Mouse (Mus musculus): Measurements from ENCODE around the gene Utp15.

Gene Utp15

GRCm38 (mm10) chr13:98262636-98263457 is at the start of gene Utp15, which contains the start of gene Ankra2:
Utp15 (minus strand) TSS chr13:98263041.
Ankra2 (plus strand) TSS chr13:98263074.
- DNase-seq (ENCODE audit: low read depth, low spot score) = peak; percentile 97

DNA sequence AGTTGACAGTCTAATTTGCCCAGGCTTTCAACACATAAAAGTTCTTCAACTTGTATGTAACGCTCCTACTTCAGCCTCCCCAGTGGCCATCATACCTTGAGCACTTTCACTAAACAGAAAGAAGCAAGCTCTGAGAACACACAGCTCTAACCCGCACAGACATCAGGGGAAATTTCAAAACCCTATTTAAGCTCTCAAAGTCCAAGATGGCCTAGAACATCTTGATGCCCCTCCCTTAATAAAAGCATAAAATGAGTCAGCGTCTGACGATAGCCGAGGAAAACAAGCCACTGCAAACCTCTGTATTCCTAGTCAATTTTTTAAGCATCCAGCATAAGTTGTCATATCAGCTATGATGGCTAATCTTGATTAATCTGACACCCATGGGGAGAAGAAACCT is 48.8 kb upstream of the Utp15 start:
- no peak for DNase-seq (ENCODE audit: low read depth, low spot score)

- DNase-seq (ENCODE audit: low read depth, low spot score) = no peak
These were observed 45.9 kb upstream of the Utp15 start for GRCm38 (mm10) chr13:98308724-98309123.

- DNase-seq (ENCODE audit: low read depth, low spot score) = no peak
These were observed 45.2 kb upstream of the Utp15 start for GRCm38 (mm10) chr13:98308004-98308403.

DNA sequence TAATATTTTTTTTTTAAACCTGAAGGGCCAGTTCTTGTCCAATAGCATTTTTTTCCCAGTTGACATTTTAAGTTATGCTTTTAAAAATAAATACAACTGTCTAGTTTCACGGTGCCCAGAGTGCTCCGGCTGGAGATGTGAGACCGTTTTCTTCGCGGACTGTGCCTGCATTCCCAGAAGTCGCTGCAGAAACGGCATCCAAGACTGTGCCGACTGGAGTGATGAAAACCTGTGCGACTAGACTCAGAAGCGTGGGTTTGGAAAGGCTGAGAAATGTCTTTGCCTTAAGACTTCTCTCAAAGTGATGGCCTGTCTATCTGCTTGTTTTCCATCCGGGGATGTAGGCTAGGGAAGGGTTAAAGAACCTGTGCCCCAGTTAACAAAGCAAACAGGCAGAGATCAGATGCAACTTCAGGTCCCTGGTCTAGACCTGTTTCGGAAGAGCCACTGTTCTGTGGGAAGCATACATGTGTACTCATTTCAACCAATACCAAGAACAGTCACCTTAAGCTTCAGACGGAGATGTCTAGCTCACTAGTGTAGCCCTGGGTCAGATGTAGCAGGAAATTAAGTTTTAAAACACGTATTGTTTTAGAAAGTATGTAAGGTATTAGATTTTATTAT is 44.1 kb upstream of the Utp15 start:
- no peak for DNase-seq (ENCODE audit: low read depth, low spot score)

- DNase-seq (ENCODE audit: low read depth, low spot score) = no peak
These were observed 43.6 kb upstream of the Utp15 start for GRCm38 (mm10) chr13:98306393-98306792.

DNA sequence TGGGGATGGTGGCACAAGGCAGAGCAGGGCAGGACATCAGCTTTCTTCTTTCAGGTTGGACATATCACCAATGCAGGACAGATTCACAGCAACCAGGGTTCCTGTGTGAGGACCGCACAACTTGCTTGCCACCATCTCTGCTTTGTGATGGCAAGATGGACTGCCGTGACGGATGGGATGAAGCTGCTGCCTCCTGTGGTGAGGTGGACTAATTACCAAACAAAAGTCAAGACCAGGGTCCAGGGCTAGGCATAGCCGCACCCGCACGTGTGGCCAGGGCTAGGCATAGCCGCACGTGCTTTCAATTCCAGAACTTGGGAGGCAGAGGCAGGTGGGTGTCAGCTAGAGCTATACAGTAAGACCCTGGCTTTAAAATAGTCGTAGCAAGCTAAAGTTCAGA is 42.4 kb upstream of the Utp15 start:
- DNase-seq (ENCODE audit: low read depth, low spot score) = no peak

DNA sequence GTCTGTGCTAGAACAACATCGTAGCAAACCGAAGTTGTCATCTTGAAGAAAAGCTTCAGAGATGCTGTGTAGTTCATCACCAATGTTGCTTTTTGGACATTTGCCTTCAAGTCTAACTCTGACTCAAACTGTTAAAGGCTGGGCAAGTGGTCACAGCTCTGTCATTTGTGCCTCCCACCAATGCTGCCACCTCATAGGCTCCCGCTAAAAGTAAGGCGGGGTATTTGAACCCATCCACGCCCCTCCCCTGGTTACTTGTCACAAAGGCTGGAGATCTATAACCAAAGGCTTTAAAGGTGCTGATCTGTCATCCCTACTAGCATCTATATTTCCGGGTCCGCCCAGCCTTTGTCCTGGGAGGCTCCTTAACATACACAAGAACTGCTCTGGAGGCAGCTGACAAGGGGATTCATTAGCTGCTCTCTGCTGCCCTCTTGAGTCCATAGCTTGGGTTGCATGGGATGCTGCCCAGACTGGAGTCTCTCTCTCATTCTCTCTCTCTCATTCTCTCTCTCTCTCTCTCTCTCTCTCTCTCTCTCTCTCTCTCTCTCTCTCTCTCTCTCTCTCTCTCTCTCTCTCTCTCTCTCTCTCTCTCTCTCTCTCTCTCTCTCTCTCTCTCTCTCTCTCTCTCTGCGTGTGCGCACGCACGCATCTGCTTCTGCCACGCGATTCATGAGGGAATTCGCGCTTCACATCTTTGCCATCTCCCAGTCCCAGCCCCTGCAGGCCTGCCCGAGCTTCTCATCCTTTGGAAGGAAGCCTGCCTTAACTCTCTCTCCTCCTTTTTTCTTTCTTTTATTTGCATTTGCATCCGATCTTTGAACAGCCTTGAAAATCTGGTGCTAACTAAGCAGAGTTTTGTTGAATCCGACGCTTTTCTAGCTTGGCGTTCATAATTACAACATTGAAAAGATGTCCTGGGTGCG is 36.3 kb upstream of the Utp15 start:
- peak; percentile 56 for DNase-seq (ENCODE audit: low read depth, low spot score)

- DNase-seq (ENCODE audit: low read depth, low spot score) = no peak
These were observed 35.1 kb upstream of the Utp15 start for GRCm38 (mm10) chr13:98297883-98298482.

DNA sequence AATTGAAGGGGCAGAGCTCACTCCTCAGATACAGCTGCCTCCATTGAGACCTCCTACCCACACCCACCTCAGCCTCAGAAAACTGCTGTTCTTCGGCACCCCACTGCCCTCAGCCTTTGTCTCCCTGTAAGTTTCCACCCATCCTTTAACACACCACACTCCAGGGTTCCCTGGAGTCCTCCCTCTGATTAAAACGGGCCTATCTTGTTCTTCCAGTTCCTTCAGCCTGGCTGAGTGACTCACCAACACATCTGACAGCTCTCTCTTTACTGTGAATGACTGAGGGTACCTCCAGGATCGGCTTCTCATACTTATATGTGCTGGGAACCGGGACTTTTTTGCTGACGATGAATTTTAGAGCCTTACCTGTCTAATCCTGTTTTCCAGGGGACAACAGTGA is 33.2 kb upstream of the Utp15 start:
- no peak for DNase-seq (ENCODE audit: low read depth, low spot score)

DNA sequence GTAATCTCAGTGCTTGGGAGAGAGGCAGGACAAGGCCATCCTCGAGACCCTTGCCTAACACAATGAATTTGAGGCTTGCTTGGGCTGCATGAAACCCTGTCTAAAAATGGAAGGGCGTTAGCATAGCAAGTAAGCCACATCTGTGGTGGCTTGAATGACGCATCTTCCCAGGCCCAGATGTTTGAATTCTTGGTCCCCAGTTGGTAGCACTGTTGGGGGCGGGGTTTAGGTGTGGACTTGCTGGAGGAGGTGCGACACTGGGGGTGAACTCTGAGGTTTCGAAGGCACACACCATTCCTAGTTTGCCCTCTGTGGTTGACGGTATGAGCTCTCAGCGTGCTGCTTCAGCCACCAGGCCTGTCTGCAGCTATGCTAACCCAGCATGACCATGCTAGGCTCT is 28.9 kb upstream of the Utp15 start:
- DNase-seq (ENCODE audit: low read depth, low spot score) = no peak

DNA sequence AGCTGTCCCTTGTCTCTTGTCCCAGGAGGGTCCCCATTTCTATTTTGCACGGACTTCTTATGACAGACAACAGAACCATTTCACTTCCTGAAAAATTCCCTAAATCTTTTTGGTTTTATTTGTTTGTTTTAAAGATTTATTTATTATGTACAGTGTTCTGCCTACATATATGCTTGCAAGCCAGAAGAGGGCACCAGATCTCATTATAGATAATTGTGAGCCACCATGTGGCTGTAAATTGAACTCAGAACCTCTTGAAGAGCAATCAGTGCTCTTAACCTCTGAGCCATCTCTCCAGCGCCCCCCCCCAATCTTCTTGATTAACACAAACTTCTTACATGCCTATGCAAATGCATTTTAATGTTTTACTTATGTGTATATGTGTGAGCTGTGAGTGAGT is 27.9 kb upstream of the Utp15 start:
- no peak for DNase-seq (ENCODE audit: low read depth, low spot score)

DNA sequence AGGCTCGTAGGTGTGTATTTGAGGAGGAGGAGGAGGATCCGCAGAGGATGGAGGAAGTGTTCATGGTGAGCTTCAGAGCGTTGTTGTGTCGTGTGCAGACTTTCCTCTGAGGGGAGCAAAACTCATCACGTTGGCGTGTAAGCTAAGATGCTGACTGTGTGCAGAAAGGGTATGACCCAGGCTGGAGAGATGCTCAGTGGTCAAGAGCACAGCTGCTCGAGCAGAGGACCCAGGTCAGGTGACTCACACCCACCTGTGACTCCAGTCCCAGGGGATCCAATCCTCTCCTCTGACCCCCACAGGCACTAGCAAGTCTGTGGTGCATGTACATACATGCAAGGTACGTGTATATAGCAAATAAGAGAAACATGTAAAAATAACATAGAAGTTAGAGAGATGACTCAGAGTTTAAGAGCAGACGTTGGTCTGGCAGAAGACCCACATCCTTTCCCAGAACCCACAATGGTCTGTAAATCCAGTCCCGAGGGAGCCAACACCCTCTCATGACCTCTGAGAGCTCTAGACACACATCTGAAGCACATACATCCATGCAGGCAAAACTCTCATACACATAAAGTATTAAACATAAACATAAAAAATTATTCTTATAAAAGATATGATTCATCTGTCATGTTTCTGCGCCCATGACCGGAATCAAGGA is 18.3 kb upstream of the Utp15 start:
- DNase-seq (ENCODE audit: low read depth, low spot score) = no peak

DNA sequence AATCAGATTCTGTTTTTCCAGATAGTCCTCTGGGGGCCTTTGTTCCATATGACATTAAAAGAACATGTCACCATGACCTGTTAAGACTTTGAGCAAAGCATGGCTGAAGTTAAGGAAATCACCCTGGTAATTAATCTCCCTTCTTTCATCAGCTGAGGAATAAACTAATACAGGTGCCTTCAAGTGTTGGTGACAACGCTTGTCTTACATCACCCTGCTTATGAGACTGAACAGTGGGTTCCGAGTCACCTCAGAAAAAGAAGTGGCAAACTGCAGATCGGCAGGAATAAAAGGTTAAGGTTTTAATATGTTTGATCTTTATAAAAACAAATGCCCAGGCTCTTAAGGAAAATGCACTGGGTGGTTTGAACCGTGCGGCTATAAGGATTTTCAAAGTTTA is 16.8 kb upstream of the Utp15 start, which contains the start of gene Gm21976:
Gene Gm21976, plus strand, starts transcription at position 202 of the 400 bp plus-strand sequence.
- DNase-seq (ENCODE audit: low read depth, low spot score) = no peak

DNA sequence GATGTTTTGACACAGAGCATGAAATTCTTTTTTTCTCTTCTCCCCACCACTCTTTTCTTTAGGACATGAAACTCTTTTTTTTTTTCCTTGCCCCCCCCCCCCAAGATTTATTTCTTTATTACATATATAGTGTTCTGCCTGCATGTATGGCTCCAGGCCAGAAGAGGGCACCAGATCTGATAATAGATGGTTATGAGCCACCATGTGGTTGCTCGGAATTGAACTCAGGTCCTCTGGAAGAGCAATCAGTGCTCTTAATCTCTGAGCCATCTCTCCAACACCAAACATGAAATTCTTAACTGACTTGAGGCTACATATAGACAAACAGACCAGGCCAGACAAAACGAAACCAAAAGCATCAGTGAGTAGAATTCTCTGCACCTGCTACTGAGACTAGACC is 14.7 kb upstream of the Utp15 start:
- DNase-seq (ENCODE audit: low read depth, low spot score) = no peak

DNA sequence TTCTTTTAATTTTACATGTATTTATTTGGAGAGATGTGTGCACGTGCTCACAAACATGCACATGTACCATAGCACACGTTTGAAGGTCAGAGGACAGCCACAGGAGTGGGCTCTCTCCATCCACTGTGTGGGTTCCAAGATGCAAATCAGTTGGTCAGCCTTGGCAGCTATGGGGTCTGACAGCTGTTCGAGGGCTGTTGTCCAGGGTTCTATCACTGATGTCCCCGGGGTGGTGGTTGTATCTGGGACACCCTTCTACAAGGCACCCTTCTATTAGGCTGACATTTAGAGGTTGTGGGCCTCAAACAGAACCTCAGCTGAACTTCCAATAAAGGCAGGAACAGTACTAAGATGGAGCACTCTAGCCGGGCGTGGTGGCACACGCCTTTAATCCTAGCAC is 13.4 kb upstream of the Utp15 start:
- no peak for DNase-seq (ENCODE audit: low read depth, low spot score)

DNA sequence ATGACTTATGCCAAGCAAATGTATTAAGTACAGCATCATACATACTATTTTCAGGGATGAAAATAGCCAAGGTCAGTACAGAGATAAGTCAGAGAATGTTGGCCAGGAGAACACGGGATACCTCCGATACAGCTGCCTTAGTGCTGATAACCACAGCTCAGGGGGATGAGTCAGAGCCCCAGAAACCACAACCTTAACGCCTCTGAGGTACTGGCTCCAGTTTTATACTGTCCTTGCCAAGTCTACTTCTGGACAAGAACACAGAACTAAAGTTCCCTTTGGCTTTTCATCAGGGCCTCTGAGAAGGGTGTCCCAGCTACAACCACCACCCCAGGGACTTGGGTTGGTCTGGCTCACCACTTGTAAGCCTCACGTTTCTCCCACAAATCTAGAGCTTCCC is 12.8 kb upstream of the Utp15 start:
- no peak for DNase-seq (ENCODE audit: low read depth, low spot score)

DNA sequence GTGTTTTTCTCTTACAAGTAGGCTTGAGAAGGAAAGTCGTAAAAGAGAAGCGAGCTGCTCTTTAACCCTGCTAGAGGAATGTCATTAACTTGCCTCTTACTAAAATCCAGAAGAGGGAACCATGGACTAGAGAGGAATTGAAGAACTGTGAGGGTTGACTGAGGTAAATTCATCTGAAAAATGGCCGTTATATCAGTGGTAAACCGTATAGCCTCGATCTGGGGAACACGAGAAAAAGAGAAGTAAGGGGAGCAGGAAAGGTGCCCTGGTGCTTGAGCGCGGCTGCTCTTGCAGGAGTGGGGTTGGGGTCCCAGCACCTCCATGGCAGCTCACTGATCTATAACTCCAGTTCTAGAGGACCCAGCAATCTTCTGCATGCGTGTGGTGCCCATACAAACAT is 11.2 kb upstream of the Utp15 start:
- DNase-seq (ENCODE audit: low read depth, low spot score) = no peak

DNA sequence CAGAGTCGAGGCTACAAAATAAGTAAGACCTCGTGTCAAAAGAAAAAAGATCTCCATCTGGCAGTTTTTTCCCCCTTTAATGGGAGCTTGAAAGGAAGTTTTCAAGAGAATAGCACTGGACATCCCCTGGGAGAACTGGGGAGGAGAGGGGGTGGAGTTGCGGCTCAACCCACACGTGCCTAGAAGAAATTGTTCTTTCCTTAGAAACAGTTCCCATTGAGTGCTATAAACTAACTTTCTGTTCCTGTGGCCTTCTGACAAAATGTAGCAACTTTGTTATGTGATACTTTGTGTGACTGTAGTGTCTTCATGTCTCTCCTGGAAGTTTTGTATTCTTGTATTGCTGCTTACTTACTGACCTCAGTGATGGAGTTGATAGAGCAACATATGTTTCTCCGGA is 1.3 kb upstream of the Utp15 start:
- no peak for DNase-seq (ENCODE audit: low read depth, low spot score)

GRCm38 (mm10) chr13:98263458-98263987 is 682 bp upstream of the Utp15 start:
- DNase-seq (ENCODE audit: low read depth, low spot score) = no peak

DNA sequence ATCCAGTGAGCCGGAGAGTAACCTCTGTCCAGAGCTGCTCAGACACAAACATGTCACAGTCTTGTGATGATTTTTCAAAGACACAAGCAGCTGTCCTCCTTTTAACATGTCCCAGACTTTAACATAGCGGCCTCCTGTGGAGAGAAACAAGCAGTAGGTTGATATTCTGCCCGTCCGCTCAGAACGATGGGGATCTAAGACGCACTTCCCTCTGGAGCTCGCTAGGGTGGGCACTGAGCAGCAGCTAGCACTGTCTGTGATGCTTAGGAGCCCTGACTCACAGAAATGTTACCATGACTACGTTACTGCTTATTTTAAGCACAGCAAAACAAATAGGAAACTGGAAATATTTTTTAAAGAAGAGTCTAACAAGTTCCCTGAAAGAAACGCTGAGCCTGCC is 7.9 kb downstream of the Utp15 start:
- DNase-seq (ENCODE audit: low read depth, low spot score) = no peak
